Mouse (Mus musculus) embryonic fibroblast, embryonic 13.5 days (primary cell): Measurements from ENCODE around the gene Dolpp1.

ENCODE experiments used
- CTCF ChIP-seq: IDR thresholded peaks from 2 replicates; pipeline ENCODE4 v1.5.1; 2011; ENCODE audit warnings: mild to moderate bottlenecking, control low read depth, low read length, moderate library complexity, borderline replicate concordance; ENCODE audit not compliant: insufficient read depth
- POLR2A ChIP-seq: IDR thresholded peaks from 2 replicates; pipeline ENCODE4 v1.6.1; 2011; ENCODE audit warnings: low read depth, mild to moderate bottlenecking, control low read depth, low read length, moderate library complexity

- no peak for TF ChIP-seq POLR2A
- TF ChIP-seq CTCF, result no peak
These were observed 44.8 kb downstream of the Dolpp1 start for GRCm38 (mm10) chr2:30436809-30437208.
